Mouse (Mus musculus) olfactory bulb, adult 2 months (tissue): Measurements from ENCODE around the gene Tomm5.

Experiments used
- CTCF ChIP-seq: fragments of 200-500 bp; IDR thresholded peaks from 2 replicates; pipeline ENCODE4 v1.5.1; 2012; ENCODE audit warnings: low read depth, mild to moderate bottlenecking, low read length, moderate library complexity; ENCODE audit not compliant: insufficient read depth
- POLR2A ChIP-seq: fragments of 200-500 bp; IDR thresholded peaks from 2 replicates; pipeline ENCODE4 v1.6.1; 2012; ENCODE audit warnings: mild to moderate bottlenecking, low read depth, low read length, moderate library complexity; ENCODE audit not compliant: insufficient read depth

- TF ChIP-seq CTCF (no peak), POLR2A (no peak)
These were observed 29.7 kb upstream of the Tomm5 start for GRCm38 (mm10) chr4:45137636-45138035.
